Mouse (Mus musculus) ovary, postnatal 10 days (tissue): ENCODE results near the gene Mical2.

Experiments
- DNase-seq: peaks from one replicate; pipeline ENCODE4 v3.0.0; 2022; ENCODE audit warnings: low spot score

Mical2 gene

DNA sequence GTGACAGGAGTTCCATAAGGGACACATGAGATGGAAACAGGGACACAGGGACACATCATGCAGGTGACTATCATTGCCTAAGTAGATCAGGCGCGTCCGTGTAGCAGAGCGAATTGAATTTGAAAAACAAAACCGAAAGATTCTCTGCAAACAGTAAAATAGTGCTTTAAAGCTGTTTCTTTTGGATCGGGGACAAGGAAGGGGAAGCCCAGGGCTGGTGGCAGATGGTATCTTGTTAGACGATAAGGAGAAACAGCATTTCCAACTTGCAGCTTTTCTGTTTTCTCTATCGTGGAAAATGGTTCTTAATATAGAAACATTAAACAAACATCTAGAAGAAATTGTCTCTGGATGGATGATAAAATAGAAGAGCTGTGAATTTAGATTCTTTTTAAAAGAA lies 179.9 kb downstream of the Mical2 start:
- no peak for DNase-seq

DNA sequence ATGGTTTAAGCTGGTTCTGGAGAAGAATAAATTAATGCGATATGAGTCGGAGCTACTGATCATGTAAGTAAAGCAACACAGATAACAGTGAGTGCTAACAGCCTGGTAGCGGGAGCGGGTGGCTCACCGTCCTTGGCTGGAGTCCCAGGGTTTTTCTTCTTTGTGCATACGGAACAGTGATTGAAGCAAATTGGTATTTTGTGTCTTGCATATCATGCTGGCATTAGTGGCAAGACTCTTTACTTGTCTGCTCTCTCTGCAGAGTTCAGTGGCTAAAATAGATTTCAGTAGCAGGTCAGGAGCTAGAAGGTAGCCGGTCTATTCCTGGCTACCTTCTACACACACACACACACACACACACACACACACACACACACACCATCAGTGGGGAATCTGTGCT lies 181.9 kb downstream of the Mical2 start:
- DNase-seq, result no peak

DNA sequence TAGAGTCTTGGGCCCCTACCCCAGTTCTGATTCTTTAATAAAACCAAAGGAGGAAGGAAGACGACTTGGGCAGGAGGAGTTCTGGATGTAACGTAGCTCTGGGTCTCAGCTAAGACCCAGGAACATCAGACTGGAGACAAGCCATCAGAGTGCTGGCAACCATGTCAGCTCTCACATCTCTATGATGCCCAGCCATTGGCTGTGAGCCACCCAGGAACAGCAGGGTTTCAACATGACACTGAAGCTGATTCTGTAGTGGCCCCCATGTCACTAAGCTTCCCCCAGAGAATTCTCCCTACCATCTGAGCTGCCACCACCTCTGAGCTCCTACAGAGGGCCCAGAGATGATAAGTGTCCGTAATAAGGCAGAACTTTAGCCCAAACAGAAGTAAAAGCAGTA lies 184.3 kb downstream of the Mical2 start:
- DNase-seq, result no peak

DNA sequence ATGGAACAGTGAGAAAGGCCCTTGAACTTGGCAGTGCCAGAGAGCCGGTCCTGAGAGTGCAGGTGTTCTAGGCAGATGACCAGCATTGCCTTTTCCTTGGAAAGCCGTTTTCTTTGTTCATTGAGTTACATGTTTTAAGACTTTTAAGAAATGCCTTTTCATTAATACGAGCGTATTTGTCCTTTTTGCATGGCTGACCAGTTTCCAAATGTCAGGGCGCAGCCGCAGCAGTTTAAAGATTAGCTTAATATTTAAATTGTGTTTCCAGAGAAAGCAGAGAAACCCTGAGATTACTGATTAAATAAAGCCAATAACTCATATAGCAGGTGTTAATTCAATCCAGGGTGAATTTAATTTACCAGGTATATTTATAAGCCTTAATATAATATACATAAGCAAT lies 187.6 kb downstream of the Mical2 start:
- DNase-seq, result no peak

DNA sequence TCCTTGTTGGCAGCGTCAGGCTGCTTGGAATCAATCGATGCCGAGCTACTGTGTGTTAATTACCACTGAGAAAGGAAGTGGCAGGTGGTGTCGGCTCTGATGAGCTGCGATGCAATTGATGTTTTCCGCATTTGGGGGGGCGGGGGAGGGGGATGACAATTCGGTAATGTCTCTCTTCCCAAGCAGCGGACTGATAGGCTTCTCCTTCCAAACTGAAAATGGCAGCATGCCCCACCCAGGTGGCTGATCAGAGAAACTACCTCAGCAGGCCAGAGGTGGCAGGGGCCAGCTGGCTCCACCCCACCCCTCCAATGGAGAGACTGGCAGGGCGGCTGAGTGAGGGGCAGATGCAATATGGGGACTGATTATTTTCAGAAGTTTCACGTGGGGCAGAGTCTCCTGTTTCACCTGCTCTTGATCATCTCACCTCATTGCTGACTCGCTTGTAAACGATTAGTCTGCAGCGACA lies 190.4 kb downstream of the Mical2 start:
- DNase-seq, result no peak

DNA sequence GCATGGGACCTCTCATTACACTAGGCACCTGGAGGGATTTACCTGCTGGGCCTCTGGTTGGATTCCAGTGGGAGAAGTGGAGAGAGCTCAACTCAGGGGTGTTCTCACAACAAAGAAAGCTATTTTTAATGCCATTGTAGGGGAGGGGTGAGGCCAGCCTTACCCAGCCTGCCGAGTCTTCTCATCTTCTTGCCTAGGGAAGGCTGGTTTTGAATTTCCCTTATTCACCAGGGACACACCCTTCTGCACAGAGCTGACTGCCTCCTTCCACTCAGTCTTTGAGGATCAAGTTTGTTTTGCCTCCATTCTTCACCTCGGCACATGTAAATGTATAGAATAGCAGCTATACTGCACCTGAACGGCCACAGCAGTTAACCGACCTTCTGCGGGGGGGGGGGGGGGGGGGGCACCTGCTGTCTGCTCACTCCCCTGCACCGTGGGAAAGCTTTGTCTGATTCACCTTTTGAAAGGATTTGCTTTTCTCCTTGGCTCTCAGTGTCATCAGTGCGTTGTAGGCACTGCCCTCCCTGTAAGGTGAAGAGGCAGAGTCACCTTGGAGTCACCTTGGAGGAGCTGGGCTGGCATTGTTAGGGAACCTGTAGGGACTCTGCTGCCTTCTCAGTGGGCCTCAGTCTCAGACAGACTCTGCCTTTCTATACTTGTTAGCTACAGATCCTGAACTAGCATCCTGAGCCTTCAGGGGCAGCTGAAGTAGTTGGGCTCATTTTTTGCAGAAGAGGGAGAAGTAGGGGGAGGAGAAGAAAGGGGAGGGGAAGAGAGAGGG lies 191.3 kb downstream of the Mical2 start:
- no peak for DNase-seq

DNA sequence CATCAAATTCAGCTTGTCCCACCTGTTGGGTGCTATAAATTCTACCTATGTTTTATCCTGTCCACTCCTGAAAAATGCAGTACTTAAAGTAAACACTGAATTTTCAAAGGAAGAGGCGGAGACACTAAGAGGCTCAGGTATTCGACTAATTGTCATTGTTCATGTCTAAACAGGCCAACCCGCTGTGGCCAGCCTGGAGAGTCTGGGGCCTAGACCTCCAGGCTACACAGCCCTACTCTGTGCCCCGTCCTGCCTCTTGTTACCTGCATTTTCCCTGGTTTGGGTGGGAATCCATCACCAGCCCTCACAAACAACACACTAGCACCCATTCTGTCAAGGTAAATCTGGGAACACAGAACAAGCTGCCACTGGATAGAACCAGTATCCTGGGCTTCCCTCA lies 191.9 kb downstream of the Mical2 start:
- no peak for DNase-seq

DNA sequence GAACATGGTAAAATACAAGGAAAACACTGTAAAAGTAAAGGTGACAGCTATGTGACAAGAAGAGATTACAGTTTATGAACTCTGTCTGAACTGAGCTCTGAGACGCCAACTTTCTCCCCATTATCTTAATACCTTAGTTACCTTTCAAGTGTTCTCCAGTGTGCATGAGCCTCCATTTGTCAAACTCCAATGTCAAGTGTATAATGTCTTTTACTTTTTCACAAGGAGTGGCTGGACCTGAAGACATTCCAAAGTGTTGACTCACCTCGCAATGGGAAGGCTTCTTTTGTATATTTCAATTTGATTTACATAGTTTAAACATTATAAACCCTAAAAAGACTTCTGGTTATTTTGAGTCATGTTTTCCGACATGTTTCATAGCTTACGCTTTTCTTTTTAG lies 197.8 kb downstream of the Mical2 start:
- no peak for DNase-seq

DNA sequence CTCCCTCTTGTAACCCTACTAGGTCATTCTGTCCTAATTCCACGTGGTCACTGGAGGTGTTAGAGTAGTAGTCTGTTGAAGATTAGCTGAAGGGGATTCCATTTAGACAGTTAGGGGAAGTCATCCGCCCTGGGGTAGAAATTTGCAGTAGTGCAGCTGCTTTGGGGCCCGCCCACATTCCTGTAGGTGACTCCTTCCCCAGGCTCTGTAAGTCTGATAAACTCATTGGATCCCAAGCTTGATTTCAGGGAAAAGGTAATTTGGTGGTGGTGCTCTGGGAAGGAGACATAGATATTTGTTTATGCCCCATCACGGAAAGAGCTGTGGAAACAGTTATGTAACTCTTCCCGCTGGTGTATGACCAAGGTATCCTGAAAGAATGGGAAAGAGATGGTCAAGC lies 201.2 kb downstream of the Mical2 start:
- DNase-seq, result no peak

DNA sequence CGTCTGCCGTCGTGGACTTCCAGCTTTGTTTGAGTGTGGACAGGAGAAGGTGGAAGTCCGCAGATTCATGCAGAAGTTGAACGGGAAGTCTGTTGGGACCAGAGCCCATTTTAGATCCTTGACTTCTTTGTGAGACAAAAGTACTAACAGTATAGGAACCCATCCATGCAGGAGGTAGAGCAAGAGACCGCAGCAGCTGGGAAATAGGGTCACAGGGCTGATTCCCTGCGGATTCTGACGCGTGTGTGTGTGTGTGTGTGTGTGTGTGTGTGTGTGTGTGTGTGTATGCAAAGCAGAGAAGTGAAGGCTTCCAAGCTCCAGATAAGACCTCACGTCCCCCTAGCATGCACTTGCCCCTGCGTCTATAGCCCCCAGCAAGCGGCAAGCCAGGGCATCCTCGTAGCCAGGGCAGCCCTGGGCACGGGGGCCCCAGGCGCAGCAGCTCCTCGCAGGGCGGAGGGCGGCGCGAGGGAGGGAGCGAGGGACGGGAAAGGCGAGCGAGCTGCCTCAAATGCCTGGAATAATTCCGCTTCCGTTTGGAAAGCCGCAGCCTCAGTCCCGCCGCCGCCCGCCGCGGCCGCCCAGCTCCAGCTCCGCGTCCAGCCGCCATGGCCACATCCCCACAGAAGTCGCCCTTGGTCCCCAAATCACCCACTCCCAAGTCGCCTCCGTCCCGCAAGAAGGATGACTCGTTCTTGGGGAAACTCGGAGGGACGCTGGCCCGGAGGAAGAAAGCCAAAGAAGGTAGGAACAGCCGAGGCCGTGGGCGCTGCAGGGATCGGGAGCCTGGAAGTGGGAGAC lies 201.9 kb downstream of the Mical2 start, which contains the start of gene Parva:
Gene Parva (plus strand): TSS at position 149 of the 801 bp plus-strand sequence.
- DNase-seq, result no peak

DNA sequence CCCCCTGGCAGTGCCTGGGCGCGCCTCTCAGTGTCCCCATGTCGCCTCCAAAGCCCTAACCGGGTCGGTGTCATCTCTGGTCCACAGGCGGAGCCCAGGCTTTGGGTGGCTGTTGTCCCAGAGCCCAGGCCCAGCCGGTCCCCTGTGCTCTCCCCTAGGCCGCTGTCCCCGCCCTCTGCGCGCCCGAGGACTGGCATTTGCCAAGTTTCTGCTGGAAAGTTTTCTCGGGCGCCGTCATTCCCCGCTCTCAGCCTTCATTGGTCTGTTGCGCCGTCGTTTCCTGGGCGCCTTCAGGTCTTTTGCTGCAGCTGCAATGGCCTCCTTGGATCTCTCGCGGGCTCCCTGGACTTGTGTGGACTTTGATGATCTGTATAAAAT lies 202.5 kb downstream of the Mical2 start:
- peak; percentile 85 for DNase-seq

DNA sequence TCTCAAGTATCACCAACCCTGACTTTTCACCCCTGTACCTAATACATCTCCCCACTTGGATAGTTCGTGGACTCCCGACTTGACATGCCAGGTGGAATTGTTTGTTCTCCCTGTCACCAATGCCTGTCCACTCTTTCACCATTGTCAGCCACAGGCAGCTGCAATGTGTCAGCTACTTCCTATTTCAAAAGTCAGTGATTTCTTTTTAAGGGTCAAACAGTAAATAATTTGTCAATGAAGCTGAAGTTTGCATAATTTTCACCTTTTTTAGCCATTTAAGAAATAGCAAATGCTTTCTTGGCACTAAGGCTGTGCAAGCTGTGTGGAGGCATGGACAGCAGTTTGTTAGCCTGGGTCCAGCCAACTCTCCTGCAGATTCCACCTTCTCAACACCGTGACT lies 214.2 kb downstream of the Mical2 start:
- no peak for DNase-seq

DNA sequence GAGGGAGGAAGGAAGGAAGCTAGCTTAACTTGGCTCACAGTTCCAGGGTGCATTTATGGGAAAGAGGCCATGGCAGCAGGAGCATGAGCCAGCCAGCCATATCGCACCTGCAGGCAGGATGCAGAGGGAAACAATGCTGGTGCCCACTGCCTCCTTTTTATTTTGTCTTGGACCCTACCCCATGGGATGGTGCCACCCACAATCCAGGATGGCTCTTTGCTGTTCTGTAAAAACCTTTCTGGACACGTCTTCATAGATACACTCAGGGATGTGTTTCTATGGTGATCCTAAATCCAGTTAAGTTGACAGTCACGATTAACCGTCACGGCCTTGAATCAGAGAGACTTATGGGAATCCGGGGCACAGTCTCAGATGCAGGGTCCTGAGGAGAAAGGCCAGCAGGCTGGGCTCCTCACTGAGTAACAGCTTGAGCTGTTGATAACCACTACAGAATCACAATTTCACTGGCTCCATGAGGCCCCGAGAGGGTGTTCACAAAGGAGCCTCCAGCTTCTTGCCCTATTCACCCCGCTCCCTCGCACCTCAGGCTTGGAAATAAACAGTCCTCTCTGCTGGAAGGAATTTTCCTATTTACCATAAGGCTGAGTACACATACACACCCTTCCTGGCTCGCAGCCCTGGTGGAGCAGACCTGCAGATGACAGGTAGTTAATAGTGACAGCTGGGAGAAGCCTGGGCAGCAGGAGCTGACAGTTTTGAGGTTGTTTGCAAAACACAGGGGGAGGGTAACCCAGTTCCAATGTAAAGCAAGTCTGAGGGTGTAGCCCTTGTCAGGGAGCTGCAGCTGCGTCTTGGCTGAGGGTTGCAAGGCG lies 218.7 kb downstream of the Mical2 start:
- no peak for DNase-seq

DNA sequence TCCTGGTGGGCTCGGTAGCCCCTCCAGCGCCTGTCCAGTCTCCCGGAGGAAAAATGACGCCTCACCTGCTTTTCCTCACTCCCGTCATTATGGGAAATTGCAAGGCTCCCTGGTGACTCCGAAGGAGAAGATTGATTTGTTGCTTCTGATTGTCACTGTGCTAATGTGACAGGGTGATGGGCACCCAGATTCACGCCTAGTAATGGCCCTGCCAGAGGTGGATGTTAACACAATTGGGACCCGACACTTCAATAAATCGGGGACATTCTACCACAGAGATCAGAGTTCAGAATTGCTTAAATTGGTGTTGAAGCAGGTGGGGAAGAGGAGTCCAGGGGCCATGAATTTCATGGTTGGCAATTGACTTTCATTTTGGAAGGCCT lies 219.3 kb downstream of the Mical2 start:
- no peak for DNase-seq

DNA sequence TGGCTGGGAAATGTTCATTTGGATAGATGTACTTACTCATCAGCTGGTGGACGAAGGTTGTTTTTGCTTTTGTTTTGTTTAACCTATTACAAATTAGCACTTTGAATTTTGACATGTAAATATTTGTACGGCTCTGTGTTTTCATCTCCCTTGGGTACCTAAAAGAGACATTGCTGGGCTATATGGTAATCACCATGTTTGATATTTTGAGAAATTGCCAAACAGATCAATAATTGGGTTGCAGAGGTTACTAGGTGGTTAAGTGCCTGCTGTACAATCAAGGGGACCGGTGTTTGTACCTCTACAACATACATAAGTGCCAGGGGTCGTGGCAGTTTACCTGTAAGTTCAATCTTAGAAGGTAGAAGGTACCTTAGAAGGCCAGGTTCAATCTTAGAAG lies 220.8 kb downstream of the Mical2 start:
- DNase-seq, result no peak

DNA sequence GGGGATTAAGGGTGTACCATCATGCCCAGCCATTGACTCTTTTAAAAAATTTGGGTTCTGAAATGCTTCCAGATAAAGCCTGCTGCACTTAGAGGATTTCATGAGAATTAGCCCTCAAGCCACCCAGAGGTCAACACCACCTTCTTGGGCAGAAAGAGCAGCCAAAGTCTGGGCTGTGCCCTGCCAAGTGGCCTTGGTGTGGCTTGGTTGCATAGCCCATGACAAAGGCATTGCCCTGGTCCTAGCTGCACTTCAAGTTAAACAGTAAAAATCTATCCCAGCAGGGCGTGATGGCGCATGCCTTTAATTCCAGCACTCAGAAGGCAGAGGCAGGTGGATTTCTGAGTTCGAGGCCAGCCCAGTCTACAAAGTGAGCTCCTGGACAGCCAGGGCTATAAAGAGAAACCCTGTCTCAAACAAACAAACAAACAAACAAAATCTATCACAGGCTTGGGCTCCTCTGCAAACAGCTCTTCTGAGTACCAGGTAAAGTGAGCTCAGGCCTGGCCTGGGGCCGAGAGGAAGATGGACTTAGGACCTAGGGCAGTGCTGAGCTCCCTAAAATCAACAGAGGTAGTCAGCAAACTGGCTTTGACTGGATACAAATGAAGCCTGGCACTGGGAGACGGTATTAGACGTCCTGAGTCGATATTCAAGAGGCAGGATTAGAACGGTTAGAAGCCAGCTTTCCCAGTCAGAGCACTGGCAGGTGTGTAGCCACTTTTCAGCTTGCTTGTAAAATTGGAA lies 224.5 kb downstream of the Mical2 start:
- no peak for DNase-seq

DNA sequence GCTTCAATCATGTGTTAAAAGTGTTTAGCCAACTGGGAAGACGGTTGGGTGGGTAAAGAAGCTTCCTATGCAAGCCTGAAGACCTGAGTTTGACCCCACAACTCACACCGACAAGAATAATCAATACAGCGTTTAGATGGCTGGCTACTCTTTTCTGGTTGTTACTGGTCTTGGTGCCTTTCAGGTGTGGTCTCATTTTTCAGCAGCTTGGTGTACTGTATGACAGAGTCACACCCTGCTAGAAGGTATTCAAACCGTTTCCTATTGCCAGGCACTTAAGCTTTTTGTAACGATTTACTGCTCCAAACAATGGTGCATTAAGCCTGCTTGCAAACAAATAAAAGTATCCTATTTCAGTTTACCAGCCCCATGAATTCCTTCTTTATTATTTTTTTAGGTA lies 226.8 kb downstream of the Mical2 start:
- DNase-seq, result no peak

DNA sequence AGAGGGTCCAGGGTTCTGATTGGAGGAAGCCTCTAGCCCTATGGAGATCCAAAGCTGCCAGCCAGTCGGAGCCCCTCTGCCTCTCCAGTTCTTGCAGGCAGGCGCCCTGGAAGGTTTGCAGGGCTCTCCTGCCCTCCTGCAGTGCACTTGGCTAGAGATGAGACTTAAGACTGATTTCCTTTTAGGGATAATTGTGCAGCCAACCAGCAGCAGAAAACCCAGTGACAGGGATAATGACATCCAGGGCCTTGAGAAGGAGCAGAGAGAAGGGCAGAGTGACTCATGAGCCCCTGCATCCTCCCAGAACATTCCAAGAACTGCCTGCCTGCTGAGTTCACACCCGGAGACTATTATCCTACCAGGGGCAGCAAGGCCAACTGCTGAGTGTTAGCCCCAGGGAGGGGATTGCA lies 228.2 kb downstream of the Mical2 start:
- DNase-seq, result no peak

DNA sequence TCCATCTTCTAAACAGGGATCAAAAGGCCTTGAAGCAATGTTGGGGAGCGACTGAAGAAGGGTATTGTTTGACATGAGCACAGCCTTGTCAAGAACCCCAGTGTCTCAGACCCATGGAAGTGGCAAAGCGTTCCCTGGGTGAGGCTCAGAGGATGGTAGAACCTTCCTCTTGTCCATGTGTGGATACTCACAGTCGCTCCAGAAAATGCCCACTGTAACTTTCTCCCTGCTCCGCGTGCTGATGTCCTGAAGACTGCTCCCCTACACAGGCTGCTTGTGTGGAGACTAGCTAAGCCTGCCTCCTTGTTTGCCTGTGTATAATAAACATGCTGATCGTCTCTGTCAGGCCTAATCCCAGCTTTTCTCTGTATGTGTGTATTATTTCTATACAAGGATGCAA lies 228.7 kb downstream of the Mical2 start:
- DNase-seq, result no peak

DNA sequence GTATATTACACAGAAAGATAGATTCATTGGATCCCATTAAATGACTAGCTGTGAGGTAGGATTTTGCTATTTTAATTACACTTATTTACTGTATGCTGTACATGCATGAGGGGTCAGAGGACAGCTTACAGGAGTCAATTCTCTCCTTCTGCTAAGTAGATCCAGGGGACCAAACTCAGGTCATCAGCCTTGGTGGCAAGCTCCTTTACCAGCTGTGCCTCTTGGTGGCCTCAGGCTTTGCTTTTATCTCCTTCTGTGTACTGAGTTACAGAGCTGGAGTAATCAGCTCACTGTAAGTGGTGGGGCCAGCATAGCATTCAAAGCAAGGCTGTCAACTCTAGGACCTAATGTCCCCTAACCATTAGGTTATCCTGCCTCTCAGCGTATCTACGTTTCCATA lies 229.3 kb downstream of the Mical2 start:
- DNase-seq, result no peak

DNA sequence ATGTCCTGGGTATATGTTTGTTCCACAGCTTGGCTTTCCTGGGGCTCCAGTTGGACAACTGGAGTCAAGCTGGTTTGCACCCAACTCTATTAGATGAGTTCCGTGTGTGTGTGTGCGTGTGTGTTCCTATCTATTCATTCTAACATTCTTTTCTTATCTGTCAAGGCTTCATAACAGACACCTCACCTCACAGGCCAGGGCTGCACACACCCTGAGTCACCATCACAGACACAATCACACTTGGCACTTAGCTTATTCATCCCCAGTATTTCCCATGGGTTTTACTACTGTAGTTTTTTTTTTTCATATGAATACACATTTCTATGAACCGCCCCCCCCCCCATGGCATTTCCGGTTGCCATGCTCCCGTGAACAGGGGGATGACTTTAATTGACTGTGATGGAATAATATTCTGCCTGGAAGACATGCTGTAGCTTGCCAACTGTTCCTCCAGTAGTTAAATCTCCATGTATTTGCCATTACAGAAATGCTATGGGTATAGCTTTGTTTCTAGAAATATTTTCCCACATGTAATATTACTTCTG lies 230.0 kb downstream of the Mical2 start:
- no peak for DNase-seq

DNA sequence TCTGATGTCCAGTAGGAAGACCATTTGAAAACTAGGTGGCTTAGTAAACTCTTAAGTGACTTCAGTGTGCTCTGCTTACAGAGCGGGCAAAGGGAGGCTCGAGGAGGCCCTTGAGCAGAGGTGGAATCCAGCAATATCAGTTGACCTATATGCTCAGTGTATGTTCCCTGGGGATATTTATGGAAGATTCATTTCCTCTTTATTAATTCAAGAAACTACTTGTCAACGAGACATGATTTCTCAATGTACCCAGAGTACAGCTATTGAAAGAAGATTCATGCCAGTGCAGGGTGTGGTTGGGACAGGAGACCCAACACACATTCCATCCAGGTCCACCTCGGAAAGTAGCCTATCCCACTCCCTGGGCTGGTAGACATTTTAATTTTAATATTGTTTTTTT lies 231.7 kb downstream of the Mical2 start:
- DNase-seq, result no peak
